Mouse (Mus musculus): ENCODE measurements around the gene Tanc1. TPM values are rescaled to one million over a fixed set of nuclear protein-coding genes. Genes with fewer than 3 reads are reported as not detected.

The Tanc1 gene
- total and polyA plus RNA-seq, 3 experiments, result 8.1 to 26.2 (median 25.6) TPM

DNA sequence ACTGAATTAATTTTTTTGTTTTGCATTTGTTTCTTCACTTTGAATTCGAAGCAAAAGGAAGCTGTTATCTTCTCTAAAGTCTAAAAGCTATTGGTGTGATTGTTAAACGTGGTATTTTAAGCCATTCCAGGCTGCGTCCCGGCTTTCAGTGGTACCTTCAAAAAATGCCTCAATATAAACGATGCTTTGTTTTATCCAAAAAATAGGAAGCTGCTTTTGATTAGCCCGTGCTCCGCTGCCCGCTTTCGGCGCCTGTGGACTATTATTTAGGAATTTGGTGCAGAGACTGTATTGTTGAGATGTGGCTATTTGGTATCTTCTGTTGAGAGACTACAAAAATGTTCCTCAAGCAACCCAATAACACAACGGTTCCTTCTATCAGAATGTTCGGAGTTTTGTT, 93.4 kb downstream of the Tanc1 start:
- Histone ChIP-seq H3K27ac (no peak overlapping the region), H3K4me3 (no peak overlapping the region), H3K79me2 (replicated peaks; ENCODE audit: control insufficient read depth, insufficient read depth, low read length) (peaks cover 2% of the 10 kb centered on the region; the same call in 1 of the 2 replicates), H3K4me1 (ENCODE audit: control insufficient read depth, insufficient read depth, low read length) (peaks cover 7% of the 10 kb centered on the region), H3K27me3 (ENCODE audit: control insufficient read depth, insufficient read depth, low read length) (no peaks in the 10 kb centered on the region), H3K9ac (ENCODE audit: low read depth, low read length) (no peak overlapping the region), H3K36me3 (ENCODE audit: control insufficient read depth, insufficient read depth, low read length) (peaks cover 7% of the 10 kb centered on the region)
- DNase-seq, result no peak
- intact Hi-C loops (cut with DNase I), result no loop called here
- WGBS, result 81% methylated on average over 12 of the region's 12 CpGs
- TF ChIP-seq POLR2A (IDR thresholded peaks at IDR 0.05; ENCODE audit: insufficient read depth, low read depth, low read length) (no peak), CTCF (IDR thresholded peaks at IDR 0.05) (no peak), EP300 (IDR thresholded peaks at IDR 0.05; ENCODE audit: insufficient read depth, low read depth, low read length) (no peak)

DNA sequence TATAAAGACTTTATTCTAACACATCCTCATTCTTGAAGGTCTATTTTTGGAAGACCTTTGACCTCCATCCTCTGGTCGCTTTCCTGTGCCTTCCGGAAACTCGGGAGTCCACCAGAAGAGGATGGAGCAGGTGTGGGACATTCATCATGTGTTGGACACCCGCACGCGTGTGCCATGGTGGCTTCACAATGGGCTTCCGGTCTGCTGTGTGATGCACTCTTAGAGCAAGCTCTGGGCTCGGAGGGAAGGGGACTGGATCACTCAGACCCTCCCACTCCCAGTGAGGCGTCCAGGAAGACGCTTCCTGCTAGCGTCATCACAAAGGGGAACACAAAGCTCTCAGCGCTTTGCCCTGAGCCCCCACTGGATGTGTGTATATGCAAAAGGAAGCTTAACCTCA, 95.0 kb downstream of the Tanc1 start:
- H3K4me1 ChIP-seq (ENCODE audit: control insufficient read depth, insufficient read depth, low read length), result peaks cover 7% of the 10 kb centered on the region
- H3K27ac ChIP-seq, result no peak overlapping the region
- 0 out of 2 replicates have a peak, but pooled peaks have one; percentile 56 for TF ChIP-seq EP300 (IDR thresholded peaks at IDR 0.05; ENCODE audit: insufficient read depth, low read depth, low read length)
- TF ChIP-seq POLR2A (IDR thresholded peaks at IDR 0.05; ENCODE audit: insufficient read depth, low read depth, low read length), result no peak
- H3K36me3 ChIP-seq (ENCODE audit: control insufficient read depth, insufficient read depth, low read length), result peaks cover 7% of the 10 kb centered on the region
- no peak overlapping the region for H3K9ac ChIP-seq (ENCODE audit: low read depth, low read length)
- WGBS, result 50% methylated on average over 12 of the region's 12 CpGs
- H3K27me3 ChIP-seq (ENCODE audit: control insufficient read depth, insufficient read depth, low read length), result no peaks in the 10 kb centered on the region
- peaks cover 2% of the 10 kb centered on the region; the same call in 1 of the 2 replicates for H3K79me2 ChIP-seq (replicated peaks; ENCODE audit: control insufficient read depth, insufficient read depth, low read length)
- H3K4me3 ChIP-seq, result no peak overlapping the region
- DNase-seq, result peak in 1 of 2 experiments; percentile 18
- intact Hi-C loops (cut with DNase I), result no loop called here

DNA sequence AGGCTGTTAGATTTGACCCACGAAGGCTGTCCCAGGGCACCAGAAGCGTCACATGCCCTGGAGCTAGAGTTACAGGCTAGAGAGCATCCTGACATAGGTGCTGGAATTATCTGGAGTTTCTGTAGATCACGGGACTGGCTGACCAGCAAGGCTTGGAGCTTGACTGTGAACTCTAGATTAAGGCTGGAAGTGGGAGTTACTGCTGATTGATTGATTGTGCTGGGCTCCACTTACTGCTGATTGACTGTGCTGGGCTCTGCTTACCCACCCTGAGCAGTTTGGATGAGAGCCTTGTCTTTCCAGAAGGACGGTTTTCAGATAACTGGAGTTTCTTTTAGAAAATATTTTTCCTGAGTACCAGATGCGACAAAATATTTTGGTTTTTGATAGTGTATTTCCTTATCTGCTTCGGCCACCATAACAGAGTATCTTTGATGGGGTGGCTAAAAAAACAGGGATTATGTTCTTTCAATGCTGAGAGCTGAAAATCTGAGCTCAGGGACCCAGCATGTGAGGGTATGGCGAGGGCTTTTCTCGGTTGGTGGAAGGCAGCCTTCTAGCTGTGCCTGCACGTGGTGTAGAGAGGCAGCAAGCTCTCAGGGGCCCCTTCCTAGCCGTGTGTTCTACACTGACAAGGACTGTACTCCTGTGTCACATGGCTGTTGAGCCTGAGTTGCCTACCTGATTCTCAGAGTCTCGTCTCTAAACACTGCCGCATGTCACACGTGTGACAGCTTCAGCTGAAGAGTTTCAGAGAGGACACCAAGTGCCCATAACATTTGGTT, 96.3 kb downstream of the Tanc1 start:
- no peak overlapping the region for H3K27ac ChIP-seq

DNA sequence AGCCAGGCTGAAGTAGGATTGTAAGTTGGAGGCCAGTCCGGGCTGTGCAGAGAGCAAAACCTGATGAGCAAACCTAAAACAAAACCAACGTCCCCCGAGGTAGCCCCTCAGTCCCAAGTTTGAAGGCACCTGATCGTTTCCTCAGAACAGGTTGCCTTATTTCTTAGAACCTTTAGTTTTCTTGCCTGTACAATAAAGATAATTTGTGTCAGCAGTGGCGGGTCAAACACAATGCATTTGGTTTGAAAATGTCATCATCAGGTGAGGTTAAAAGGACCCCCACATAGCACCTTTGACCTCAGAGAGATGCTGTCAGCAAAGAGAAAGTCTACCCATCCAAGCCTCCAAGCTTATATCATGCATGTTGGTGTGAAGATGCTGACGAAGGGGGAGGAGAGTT, 98.9 kb downstream of the Tanc1 start:
- peaks cover 11% of the 10 kb centered on the region for H3K4me1 ChIP-seq (ENCODE audit: control insufficient read depth, insufficient read depth, low read length)
- 94% methylated on average over 6 of the region's 6 CpGs for WGBS
- H3K4me3 ChIP-seq, result no peak overlapping the region
- DNase-seq, result no peak
- TF ChIP-seq EP300 (IDR thresholded peaks at IDR 0.05; ENCODE audit: insufficient read depth, low read depth, low read length) (no peak), CTCF (IDR thresholded peaks at IDR 0.05) (no peak), POLR2A (IDR thresholded peaks at IDR 0.05; ENCODE audit: insufficient read depth, low read depth, low read length) (no peak)
- peaks cover 10% of the 10 kb centered on the region for H3K36me3 ChIP-seq (ENCODE audit: control insufficient read depth, insufficient read depth, low read length)
- intact Hi-C loops (cut with DNase I), result no loop called here
- H3K27ac ChIP-seq, result no peak overlapping the region
- H3K79me2 ChIP-seq (replicated peaks; ENCODE audit: control insufficient read depth, insufficient read depth, low read length), result peaks cover 2% of the 10 kb centered on the region; the same call in 1 of the 2 replicates
- no peak overlapping the region for H3K9ac ChIP-seq (ENCODE audit: low read depth, low read length)
- no peaks in the 10 kb centered on the region for H3K27me3 ChIP-seq (ENCODE audit: control insufficient read depth, insufficient read depth, low read length)

More for the DNA sequence above, 96.3 kb downstream of the Tanc1 start:
- DNase-seq, result no peak
- Histone ChIP-seq H3K4me3 (no peak overlapping the region), H3K9ac (ENCODE audit: low read depth, low read length) (no peak overlapping the region), H3K27me3 (ENCODE audit: control insufficient read depth, insufficient read depth, low read length) (no peaks in the 10 kb centered on the region), H3K4me1 (ENCODE audit: control insufficient read depth, insufficient read depth, low read length) (peaks cover 7% of the 10 kb centered on the region), H3K36me3 (ENCODE audit: control insufficient read depth, insufficient read depth, low read length) (peaks cover 7% of the 10 kb centered on the region), H3K79me2 (replicated peaks; ENCODE audit: control insufficient read depth, insufficient read depth, low read length) (peaks cover 2% of the 10 kb centered on the region; the same call in 1 of the 2 replicates)
- WGBS, result 48% methylated on average over 13 of the region's 13 CpGs
- intact Hi-C loops (cut with DNase I), result no loop called here
- TF ChIP-seq CTCF (IDR thresholded peaks at IDR 0.05), result no peak
- TF ChIP-seq POLR2A (IDR thresholded peaks at IDR 0.05; ENCODE audit: insufficient read depth, low read depth, low read length), result no peak
- TF ChIP-seq EP300 (IDR thresholded peaks at IDR 0.05; ENCODE audit: insufficient read depth, low read depth, low read length), result no peak

DNA sequence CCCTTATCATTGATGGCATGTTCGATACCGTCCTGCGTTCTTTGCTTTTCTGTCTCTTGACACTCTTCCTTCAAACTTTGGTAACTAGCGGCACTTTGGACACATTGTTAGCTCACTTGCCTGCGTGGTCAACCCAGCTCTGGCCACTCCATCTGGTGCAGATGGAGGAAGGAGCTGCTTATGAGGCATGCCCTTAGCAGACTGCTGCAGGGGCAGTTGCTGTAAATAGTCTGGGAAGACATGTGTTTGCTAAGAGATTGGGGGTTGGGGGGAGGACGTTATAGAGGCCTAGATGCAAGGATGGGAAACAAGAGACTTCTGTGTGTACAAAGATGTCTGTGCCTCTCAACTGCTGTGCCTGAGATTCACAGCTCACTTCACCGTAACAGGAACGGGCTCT, 100.2 kb downstream of the Tanc1 start:
- no peak overlapping the region for H3K4me3 ChIP-seq
- DNase-seq, result no peak
- H3K4me1 ChIP-seq (ENCODE audit: control insufficient read depth, insufficient read depth, low read length), result peaks cover 13% of the 10 kb centered on the region
- intact Hi-C loops (cut with DNase I), result no loop called here
- H3K79me2 ChIP-seq (replicated peaks; ENCODE audit: control insufficient read depth, insufficient read depth, low read length), result peaks cover 2% of the 10 kb centered on the region; the same call in 1 of the 2 replicates
- H3K36me3 ChIP-seq (ENCODE audit: control insufficient read depth, insufficient read depth, low read length), result peaks cover 11% of the 10 kb centered on the region
- no peaks in the 10 kb centered on the region for H3K27me3 ChIP-seq (ENCODE audit: control insufficient read depth, insufficient read depth, low read length)
- H3K27ac ChIP-seq, result no peak overlapping the region
- no peak for TF ChIP-seq POLR2A (IDR thresholded peaks at IDR 0.05; ENCODE audit: insufficient read depth, low read depth, low read length)
- no peak for TF ChIP-seq EP300 (IDR thresholded peaks at IDR 0.05; ENCODE audit: insufficient read depth, low read depth, low read length)
- no peak for TF ChIP-seq CTCF (IDR thresholded peaks at IDR 0.05)
- H3K9ac ChIP-seq (ENCODE audit: low read depth, low read length), result no peak overlapping the region
- WGBS, result 81% methylated on average over 8 of the region's 8 CpGs

DNA sequence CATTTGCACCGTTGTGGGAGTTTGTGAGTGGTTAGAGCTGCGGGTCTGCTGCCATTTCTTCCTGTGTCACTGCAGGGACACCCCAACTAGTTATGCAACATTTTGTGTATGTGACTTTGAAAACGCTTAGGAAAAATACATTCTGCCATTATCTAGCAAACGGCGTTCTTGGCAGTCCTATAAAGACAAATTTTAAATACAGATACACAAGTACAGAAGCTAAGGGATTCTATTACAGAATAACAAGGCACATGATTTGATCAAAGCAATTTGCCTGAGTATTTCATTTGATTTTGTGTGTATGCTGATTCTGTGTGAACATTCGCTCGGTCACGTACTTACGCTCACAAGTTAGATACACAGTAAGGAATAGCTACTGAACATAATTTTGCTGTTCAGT, 100.6 kb downstream of the Tanc1 start:
- Histone ChIP-seq H3K27ac (no peak overlapping the region), H3K9ac (ENCODE audit: low read depth, low read length) (no peak overlapping the region), H3K79me2 (replicated peaks; ENCODE audit: control insufficient read depth, insufficient read depth, low read length) (peaks cover 2% of the 10 kb centered on the region; the same call in 1 of the 2 replicates), H3K4me1 (ENCODE audit: control insufficient read depth, insufficient read depth, low read length) (peaks cover 12% of the 10 kb centered on the region), H3K36me3 (ENCODE audit: control insufficient read depth, insufficient read depth, low read length) (peaks cover 10% of the 10 kb centered on the region), H3K27me3 (ENCODE audit: control insufficient read depth, insufficient read depth, low read length) (no peaks in the 10 kb centered on the region), H3K4me3 (no peak overlapping the region)
- intact Hi-C loops (cut with DNase I), result no loop called here
- 83% methylated on average over 9 of the region's 9 CpGs for WGBS
- no peak for TF ChIP-seq POLR2A (IDR thresholded peaks at IDR 0.05; ENCODE audit: insufficient read depth, low read depth, low read length)
- no peak for TF ChIP-seq CTCF (IDR thresholded peaks at IDR 0.05)
- TF ChIP-seq EP300 (IDR thresholded peaks at IDR 0.05; ENCODE audit: insufficient read depth, low read depth, low read length), result no peak
- no peak for DNase-seq
